Mouse (Mus musculus) urinary bladder, postnatal 36 days (tissue): ENCODE results near the gene Gm4303.
"Not testable (repeated sequence)": the region's sequence is repeated elsewhere in the genome, so short reads cannot be mapped to it uniquely, and the experiment has no call there.

ENCODE experiments used
- DNase-seq, 2 experiments: peaks; one replicate each; pipeline ENCODE4 v3.0.0; 2022; ENCODE audit warnings: low spot score in 2 of 2, mixed read lengths in 1 of 2

Gene Gm4303

DNA sequence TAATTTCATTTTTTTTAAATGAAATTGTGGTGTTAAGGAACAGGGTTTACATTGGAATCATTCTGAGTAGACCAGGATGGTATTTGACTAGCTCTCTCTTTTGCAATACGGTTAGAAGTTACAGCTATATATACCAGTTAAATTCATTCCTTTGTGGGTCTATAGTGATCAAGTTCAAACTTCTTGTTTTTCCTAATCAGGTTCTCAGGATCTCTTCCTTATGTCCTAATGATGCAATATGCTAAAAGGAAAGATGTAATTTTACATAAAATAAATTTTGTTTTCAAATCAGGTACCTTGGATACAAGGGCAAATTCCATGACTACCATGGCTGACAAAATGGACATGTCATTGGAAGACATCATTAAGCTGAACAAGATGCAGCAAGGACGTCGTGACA, at the start of gene Gm4303:
Gene Gm4303, plus strand, starts transcription at position 301 of the 400 bp plus-strand sequence.
- DNase-seq, result not testable (repeated sequence)

DNA sequence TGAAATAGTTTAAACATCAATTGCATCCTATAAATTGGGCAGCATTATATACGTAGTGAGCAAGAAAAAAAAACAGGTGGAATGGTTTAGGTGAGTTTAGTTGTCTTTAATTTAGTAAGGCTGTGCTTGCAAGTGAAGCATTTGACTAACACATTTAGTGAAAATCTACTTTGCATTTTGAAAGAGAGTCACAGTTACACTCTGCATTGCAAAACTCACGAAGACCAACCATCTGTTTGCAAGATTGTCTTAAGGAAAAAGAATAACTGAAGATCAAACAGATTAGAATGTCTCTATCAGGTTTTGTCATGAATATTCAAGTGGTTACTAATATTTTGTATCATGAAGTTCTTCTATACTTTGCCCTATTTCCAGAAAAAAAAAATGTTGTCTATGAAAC, 49.7 kb upstream of the Gm4303 start:
- DNase-seq, result no peak

DNA sequence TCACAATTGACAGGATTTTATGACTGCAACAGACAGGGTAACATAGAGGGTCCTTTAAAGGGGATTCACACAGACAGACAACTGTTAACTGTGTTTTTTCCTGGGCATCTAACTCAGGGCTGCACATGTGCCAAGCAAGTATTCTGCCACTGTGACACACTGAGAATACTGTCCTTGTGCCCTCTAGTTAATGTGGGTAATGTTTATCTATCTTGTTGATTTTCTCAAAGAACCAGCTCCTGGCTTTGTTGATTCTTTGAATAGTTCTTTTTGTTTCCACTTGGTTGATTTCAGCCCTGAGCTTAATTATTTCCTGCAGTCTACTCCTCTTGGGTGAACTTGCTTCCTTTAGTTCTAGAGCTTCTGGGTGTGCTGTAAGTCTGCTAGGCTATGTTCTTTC, 45.7 kb upstream of the Gm4303 start:
- not testable (repeated sequence) for DNase-seq

DNA sequence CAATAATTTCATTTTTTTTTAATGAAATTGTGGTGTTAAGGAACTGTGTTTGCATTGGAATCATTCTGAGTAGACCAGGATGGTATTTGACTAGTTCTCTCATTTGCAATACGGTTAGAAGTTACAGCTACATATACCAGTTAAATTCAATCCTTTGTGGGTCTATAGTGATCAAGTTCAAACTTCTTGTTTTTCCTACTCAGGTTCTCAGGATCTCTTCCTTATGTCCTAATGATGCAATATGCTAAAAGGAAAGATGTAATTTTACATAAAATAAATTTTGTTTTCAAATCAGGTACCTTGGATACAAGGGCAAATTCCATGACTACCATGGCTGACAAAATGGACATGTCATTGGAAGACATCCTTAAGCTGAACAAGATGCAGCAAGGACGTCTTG, 10.4 kb upstream of the Gm4303 start, which contains the start of gene Gm4301:
Gene Gm4301, plus strand, starts transcription at position 301 of the 400 bp plus-strand sequence.
- DNase-seq, result not testable (repeated sequence)

DNA sequence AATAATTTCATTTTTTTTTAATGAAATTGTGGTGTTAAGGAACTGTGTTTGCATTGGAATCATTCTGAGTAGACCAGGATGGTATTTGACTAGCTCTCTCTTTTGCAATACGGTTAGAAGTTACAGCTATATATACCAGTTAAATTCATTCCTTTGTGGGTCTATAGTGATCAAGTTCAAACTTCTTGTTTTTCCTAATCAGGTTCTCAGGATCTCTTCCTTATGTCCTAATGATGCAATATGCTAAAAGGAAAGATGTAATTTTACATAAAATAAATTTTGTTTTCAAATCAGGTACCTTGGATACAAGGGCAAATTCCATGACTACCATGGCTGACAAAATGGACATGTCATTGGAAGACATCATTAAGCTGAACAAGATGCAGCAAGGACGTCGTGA, 5.2 kb upstream of the Gm4303 start, which contains the start of gene Gm4302:
Gene Gm4302, plus strand, starts transcription at position 301 of the 400 bp plus-strand sequence.
- not testable (repeated sequence) for DNase-seq

DNA sequence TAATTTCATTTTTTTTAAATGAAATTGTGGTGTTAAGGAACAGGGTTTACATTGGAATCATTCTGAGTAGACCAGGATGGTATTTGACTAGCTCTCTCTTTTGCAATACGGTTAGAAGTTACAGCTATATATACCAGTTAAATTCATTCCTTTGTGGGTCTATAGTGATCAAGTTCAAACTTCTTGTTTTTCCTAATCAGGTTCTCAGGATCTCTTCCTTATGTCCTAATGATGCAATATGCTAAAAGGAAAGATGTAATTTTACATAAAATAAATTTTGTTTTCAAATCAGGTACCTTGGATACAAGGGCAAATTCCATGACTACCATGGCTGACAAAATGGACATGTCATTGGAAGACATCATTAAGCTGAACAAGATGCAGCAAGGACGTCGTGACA, 5.0 kb downstream of the Gm4303 start, which contains the start of gene Gm4305:
Gene Gm4305, plus strand, starts transcription at position 301 of the 400 bp plus-strand sequence.
- DNase-seq, result not testable (repeated sequence)

DNA sequence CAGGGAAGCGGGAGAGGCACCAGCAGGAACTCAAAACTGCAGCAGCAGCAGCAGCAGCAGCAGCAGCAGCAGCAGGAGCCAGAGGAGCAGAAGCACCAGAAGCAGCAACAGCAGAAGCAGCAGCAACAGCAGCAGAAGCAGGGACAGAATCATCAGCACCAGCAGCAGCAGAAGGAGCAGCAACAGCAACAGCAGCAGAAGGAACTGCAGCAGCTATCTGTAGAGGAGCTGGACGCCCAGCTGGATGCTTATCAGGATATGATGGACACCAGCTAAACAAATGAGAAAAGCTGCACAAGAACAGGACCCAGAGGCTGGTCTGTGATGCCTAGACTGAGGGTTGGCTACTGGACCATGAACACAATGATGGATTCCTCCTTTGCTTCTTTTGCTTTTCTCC, 11.1 kb downstream of the Gm4303 start:
- DNase-seq, result peak; percentile 0 to 1

DNA sequence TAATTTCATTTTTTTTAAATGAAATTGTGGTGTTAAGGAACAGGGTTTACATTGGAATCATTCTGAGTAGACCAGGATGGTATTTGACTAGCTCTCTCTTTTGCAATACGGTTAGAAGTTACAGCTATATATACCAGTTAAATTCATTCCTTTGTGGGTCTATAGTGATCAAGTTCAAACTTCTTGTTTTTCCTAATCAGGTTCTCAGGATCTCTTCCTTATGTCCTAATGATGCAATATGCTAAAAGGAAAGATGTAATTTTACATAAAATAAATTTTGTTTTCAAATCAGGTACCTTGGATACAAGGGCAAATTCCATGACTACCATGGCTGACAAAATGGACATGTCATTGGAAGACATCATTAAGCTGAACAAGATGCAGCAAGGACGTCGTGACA, 15.3 kb downstream of the Gm4303 start, which contains the start of gene Gm4307:
Gene Gm4307, plus strand, starts transcription at position 301 of the 400 bp plus-strand sequence.
- not testable (repeated sequence) for DNase-seq

DNA sequence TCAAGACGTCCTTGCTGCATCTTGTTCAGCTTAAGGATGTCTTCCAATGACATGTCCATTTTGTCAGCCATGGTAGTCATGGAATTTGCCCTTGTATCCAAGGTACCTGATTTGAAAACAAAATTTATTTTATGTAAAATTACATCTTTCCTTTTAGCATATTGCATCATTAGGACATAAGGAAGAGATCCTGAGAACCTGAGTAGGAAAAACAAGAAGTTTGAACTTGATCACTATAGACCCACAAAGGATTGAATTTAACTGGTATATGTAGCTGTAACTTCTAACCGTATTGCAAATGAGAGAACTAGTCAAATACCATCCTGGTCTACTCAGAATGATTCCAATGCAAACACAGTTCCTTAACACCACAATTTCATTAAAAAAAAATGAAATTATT, 36.7 kb downstream of the Gm4303 start, which contains the start of gene Gm4312:
Gene Gm4312, minus strand, starts transcription at position 101 of the 400 bp plus-strand sequence.
- DNase-seq, result not testable (repeated sequence)
